Mouse (Mus musculus) heart, adult 2 months (tissue): Measurements from ENCODE around the gene Ctrb1. TPM values are rescaled to one million over a fixed set of nuclear protein-coding genes. Genes with fewer than 3 reads are reported as not detected.

Experiments
- DNase-seq, 2 experiments: peaks; one replicate each; pipeline ENCODE4 v3.0.0; 2021
- H3K27ac ChIP-seq: fragments of 200-600 bp; 2 replicates; pipeline ENCODE4 v1.8.1; 2022
- H3K27me3 ChIP-seq: fragments of 200-500 bp; 2 replicates; pipeline ENCODE4 v1.6.1; 2012; ENCODE audit warnings: mild to moderate bottlenecking, low read length, inconsistent platforms, mixed read lengths; ENCODE audit not compliant: control insufficient read depth, insufficient read depth
- H3K36me3 ChIP-seq: fragments of 200-500 bp; 2 replicates; pipeline ENCODE4 v1.6.1; 2012; ENCODE audit warnings: low read length, inconsistent platforms; ENCODE audit not compliant: control insufficient read depth, insufficient read depth
- H3K4me1 ChIP-seq: fragments of 200-500 bp; 2 replicates; pipeline ENCODE4 v1.6.1; 2011; ENCODE audit warnings: low read length; ENCODE audit not compliant: control insufficient read depth, insufficient read depth
- H3K4me3 ChIP-seq: fragments of 200-600 bp; 2 replicates; pipeline ENCODE4 v1.8.1; 2022
- H3K79me2 ChIP-seq: fragments of 200-500 bp; replicated peaks from 2 replicates; pipeline ENCODE4 v1.6.1; 2012; ENCODE audit warnings: mild to moderate bottlenecking, inconsistent platforms, low read length, moderate library complexity, mixed read lengths; ENCODE audit not compliant: control insufficient read depth, insufficient read depth
- H3K9ac ChIP-seq: fragments of 200-500 bp; 2 replicates; pipeline ENCODE4 v1.6.1; 2012; ENCODE audit warnings: low read depth, mild to moderate bottlenecking, control low read depth, inconsistent platforms, low read length, mixed read lengths
- CTCF ChIP-seq: fragments of 200-600 bp; IDR thresholded peaks from 2 replicates; pipeline ENCODE4 v1.8.1; 2022; ENCODE audit warnings: antibody characterized with exemption, mild to moderate bottlenecking, moderate library complexity
- EP300 ChIP-seq: fragments of 200-500 bp; IDR thresholded peaks from 2 replicates; pipeline ENCODE4 v1.6.1; 2011; ENCODE audit warnings: low read depth, low read length, control low read depth; ENCODE audit not compliant: insufficient read depth
- POLR2A ChIP-seq: fragments of 200-500 bp; IDR thresholded peaks from 2 replicates; pipeline ENCODE4 v1.6.1; 2011; ENCODE audit warnings: mild to moderate bottlenecking, low read depth, low read length, control low read depth; ENCODE audit not compliant: insufficient read depth
- WGBS: fragments of 180-500 bp; shearing (Covaris S2); methylation state at CpG from one replicate; pipeline ENCODE4 v1.1.7; 2018; 5-methylcytosine and 5-hydroxymethylcytosine counted together
- intact Hi-C: fragments of 180-260 bp; cut with DNase I; formaldehyde crosslinking; loops from one replicate; pipeline ENCODE4 v1.15.1; 2025
- polyA plus RNA-seq: library from polyadenylated mRNA; depleted of rRNA; stranded (reverse); fragments of >200 nt; gene quantifications from 2 replicates; pipeline ENCODE4 v1.2.3, GENCODE M21; 2012
- total RNA-seq, 2 experiments: library from RNA; stranded (reverse); gene quantifications; 2 replicates each; pipeline ENCODE4 v1.2.3; 2021

Ctrb1 gene
- total and polyA plus RNA-seq, 3 experiments = 0.68 TPM; not detected in 2

- no peaks in the 10 kb centered on the region for H3K4me1 ChIP-seq
- no peak for DNase-seq
- 71% methylated on average over 2 of the region's 2 CpGs for WGBS
- no peak overlapping the region for H3K4me3 ChIP-seq
- H3K36me3 ChIP-seq = no peaks in the 10 kb centered on the region
- no peak overlapping the region for H3K27ac ChIP-seq
- H3K9ac ChIP-seq = no peak overlapping the region
- intact Hi-C loops = no loop called here
- no peaks in the 10 kb centered on the region for H3K27me3 ChIP-seq
- H3K79me2 ChIP-seq = no peaks in the 10 kb centered on the region
- TF ChIP-seq EP300 (no peak), POLR2A (no peak), CTCF (no peak)
Measured at GRCm38 (mm10) chr8:111666751-111667150, 24.1 kb downstream of the Ctrb1 start.

DNA sequence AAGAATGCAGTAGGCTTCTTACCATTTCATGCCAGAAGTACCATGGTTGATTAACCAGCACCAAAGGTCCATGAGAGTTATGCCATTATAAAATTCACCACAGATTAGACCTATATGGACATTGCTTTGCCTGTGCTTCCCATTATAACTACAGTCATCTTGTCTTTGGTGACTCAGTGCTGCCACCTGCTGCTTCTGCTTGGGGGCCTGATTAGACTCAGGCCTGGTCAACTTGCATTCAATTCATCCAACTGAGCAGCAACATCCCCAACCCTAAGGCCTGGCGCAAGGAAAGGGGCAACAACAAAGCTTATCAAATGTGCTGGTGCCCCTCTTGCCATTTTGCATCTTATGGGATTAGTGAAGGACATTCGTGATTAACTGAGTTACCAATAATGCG lies 28.3 kb downstream of the Ctrb1 start:
- peak; percentile 78 to 87 for DNase-seq
- intact Hi-C loops = loop anchor here (1.0 to 5.0 kb wide), 5 partner anchors 36 to 319 kb away; no protein-coding TSS in a partner anchor
- no peak overlapping the region for H3K9ac ChIP-seq
- no peak overlapping the region for H3K4me3 ChIP-seq
- WGBS = 85% methylated on average over 3 of the region's 3 CpGs
- no peak overlapping the region for H3K27ac ChIP-seq
- peaks cover 10% of the 10 kb centered on the region for H3K4me1 ChIP-seq
- no peak for TF ChIP-seq POLR2A
- peak; percentile 78 for TF ChIP-seq EP300
- peak; percentile 94; the same call in 1 of the 2 replicates for TF ChIP-seq CTCF
- H3K79me2 ChIP-seq = peaks cover under 1% of the 10 kb centered on the region; the same call in 1 of the 2 replicates
- H3K27me3 ChIP-seq = no peaks in the 10 kb centered on the region
- peaks cover 5% of the 10 kb centered on the region; the same call in 1 of the 2 replicates for H3K36me3 ChIP-seq

- intact Hi-C loops = no loop called here
- Histone ChIP-seq H3K27me3 (no peaks in the 10 kb centered on the region), H3K4me1 (peaks cover 16% of the 10 kb centered on the region), H3K79me2 (peaks cover 1% of the 10 kb centered on the region; the same call in 1 of the 2 replicates), H3K36me3 (peaks cover 8% of the 10 kb centered on the region; the same call in 1 of the 2 replicates), H3K4me3 (no peak overlapping the region), H3K27ac (peak overlapping the region; percentile 57), H3K9ac (no peak overlapping the region)
- peak in 1 of 2 experiments; percentile 33 for DNase-seq
- WGBS = 27% methylated on average over 6 of the region's 6 CpGs
- TF ChIP-seq EP300 = no peak
- no peak for TF ChIP-seq CTCF
- no peak for TF ChIP-seq POLR2A
Measured at GRCm38 (mm10) chr8:111658819-111659423, 31.9 kb downstream of the Ctrb1 start.

DNA sequence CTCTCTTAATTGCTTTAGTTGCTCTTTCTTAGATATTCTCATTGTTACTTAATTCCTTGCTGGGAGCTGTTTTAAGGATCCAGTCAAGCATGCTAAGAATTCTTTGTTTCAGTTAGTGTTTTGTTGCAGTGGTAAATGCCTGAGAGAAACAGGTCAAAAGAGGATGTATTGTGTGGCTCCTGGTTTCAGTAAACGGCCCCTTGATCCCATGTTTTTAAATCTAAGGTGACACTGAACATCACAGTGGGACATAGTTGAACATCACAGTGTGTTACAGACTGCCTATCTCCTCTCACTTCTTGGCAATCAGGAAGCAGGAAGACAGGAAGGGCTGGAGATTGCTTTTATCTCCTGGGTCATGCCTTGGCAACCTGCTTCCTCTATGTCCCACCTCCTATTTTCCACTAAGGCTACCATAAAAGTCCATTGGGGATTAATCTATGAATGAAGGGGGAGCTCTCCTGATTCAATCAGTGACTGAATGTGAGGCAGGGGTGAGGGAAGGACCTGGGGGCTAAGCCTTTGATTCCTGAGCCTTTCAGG lies 33.4 kb downstream of the Ctrb1 start:
- Histone ChIP-seq H3K9ac (no peak overlapping the region), H3K27ac (no peak overlapping the region), H3K4me1 (peaks cover 16% of the 10 kb centered on the region), H3K79me2 (peaks cover 1% of the 10 kb centered on the region), H3K27me3 (no peaks in the 10 kb centered on the region), H3K36me3 (peaks cover 8% of the 10 kb centered on the region; the same call in 1 of the 2 replicates), H3K4me3 (no peak overlapping the region)
- TF ChIP-seq CTCF (no peak), EP300 (no peak), POLR2A (no peak)
- DNase-seq = no peak
- WGBS = 41% methylated on average over 1 of the region's 1 CpGs
- intact Hi-C loops = no loop called here

DNA sequence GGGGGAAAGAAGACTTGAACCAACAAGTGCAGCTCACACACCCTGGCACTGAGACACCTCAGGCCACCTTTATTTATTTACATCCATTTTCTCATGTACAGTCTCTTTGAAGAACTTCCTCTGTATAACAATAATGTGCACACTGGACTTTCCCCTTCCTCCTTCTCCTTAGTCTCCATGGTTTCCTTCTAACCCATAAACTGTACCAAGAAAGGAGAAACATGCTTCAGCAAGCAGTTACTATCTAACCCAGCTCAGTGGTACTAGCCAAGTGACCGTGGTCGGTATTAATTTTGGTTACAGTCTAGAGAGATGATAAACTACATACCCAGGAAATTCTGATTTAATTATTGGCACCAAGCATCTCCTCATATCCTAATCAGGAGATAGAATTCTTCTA lies 37.3 kb downstream of the Ctrb1 start:
- intact Hi-C loops = no loop called here
- WGBS = 44% methylated on average over 2 of the region's 2 CpGs
- Histone ChIP-seq H3K79me2 (peaks cover 1% of the 10 kb centered on the region), H3K4me3 (no peak overlapping the region), H3K9ac (no peak overlapping the region), H3K27me3 (no peaks in the 10 kb centered on the region), H3K36me3 (peaks cover 8% of the 10 kb centered on the region; the same call in 1 of the 2 replicates), H3K27ac (no peak overlapping the region), H3K4me1 (peaks cover 13% of the 10 kb centered on the region)
- DNase-seq = no peak
- TF ChIP-seq EP300 (no peak), CTCF (no peak), POLR2A (no peak)

GRCm38 (mm10) chr8:111650651-111651050 lies 40.2 kb downstream of the Ctrb1 start:
- Histone ChIP-seq H3K27me3 (no peaks in the 10 kb centered on the region), H3K79me2 (no peaks in the 10 kb centered on the region; the same call in 1 of the 2 replicates), H3K27ac (no peak overlapping the region), H3K4me1 (peaks cover 2% of the 10 kb centered on the region), H3K4me3 (no peak overlapping the region), H3K36me3 (no peaks in the 10 kb centered on the region), H3K9ac (no peak overlapping the region)
- DNase-seq = no peak
- intact Hi-C loops = no loop called here
- 94% methylated on average over 3 of the region's 3 CpGs for WGBS
- no peak for TF ChIP-seq CTCF
- TF ChIP-seq EP300 = no peak
- TF ChIP-seq POLR2A = no peak
